Mouse (Mus musculus): ENCODE data around the gene Gm49450.

DNA sequence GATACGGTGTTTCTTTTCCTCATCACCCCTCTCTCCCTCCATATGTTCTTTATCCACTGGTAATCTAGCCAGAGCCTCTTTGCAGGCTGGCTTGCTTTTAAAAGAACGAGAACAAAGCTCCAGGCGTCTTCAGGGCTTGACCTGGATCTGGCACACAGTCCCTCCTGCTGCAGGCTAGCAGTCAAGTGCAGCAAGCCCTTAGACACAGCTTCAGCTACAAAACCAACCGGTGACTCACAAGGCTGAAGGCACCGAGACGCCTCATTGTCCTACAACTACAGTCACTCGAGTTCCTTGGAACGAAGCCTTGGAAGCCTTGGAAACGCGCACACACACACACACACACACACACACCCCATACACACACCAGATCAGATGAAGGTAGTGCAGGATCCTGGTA is 12.5 kb downstream of the Gm49450 start:
- TF ChIP-seq CTCF (IDR thresholded peaks at IDR 0.05; ENCODE audit: low read depth): no peak
- no peak for TF ChIP-seq EP300 (optimal IDR thresholded peaks at IDR 0.05)
